Mouse (Mus musculus) embryo, embryonic 10 days (tissue): ENCODE measurements around the gene Flt3.

Experiments used
- DNase-seq: peaks from one replicate; pipeline ENCODE4 v3.0.0-alpha.2; 2015; ENCODE audit warnings: low spot score

The Flt3 gene

DNA sequence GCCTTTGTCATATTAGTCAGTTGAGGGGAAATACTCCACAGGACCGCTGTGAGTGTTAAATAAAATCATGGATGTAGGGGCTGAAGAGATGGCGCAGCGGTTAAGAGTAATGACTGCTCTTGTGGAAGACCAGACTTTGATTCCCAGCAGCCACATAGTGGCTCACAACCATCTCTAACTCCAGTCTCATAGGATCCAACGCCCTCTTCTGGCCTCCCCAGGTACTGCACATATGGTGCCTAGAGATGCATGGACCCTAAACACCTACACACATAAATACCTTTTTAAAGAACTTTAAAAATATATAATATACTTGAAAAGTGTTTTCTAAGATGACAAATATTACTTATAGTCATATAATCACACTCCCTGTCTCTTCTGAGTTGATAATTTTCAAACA lies 115.9 kb downstream of the Flt3 start:
- DNase-seq: no peak
